In the genomic region with DNA sequence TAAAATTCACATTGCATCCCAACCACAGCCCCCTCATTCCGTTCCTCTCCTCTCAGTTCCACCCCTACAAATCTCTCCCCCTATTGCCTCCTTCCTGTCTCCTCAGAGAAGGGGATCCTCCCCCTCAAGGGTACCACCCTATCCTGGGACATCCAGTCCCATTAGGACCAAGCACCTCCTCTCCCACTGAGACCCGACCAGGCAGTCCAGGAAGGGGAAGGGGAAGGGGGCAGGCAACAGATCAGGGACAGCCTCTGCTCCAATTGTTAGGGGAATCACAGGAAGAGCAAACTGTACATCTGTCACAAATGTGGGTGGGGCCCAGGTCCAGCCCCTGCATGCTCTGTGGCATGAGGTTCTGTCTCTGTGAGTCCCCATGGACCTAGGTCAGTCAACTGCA, we compare ENCODE assay signal across 20 mouse cellular contexts. TPM values are rescaled to one million over a fixed set of nuclear protein-coding genes. Genes with fewer than 3 reads are reported as not detected.
DNase-seq lines count a peak whose midpoint lies in the region; ATAC-seq and TF ChIP-seq lines count a peak whose summit lies in the region.
"Had no signal": no experiment of that assay in that cellular context is flagged by ENCODE, and none has a peak within 500 bp of the region (broad histone marks: within the 10 kb centered on the region; RNA-seq: fewer than 3 reads in every experiment).

No protein-coding gene starts in this region.

- no peak overlapping the region for H3K27ac ChIP-seq in kidney, embryonic 14.5 days (ENCODE audit: low read depth, low read length)
- no peak overlapping the region for H3K27ac ChIP-seq in lung, embryonic 14.5 days (ENCODE audit: low read depth)
- H3K27ac ChIP-seq in lung, postnatal 0 days (ENCODE audit: low read length) = no peak overlapping the region
- H3K27ac ChIP-seq: embryonic facial prominence, embryonic 13.5 days; forebrain, embryonic 13.5 days; heart, adult 2 months; heart, embryonic 15.5 days had no signal

- no peak overlapping the region for H3K4me3 ChIP-seq in kidney, embryonic 14.5 days (ENCODE audit: low read length)
- H3K4me3 ChIP-seq in lung, embryonic 14.5 days (ENCODE audit: low read depth, low read length) = no peak overlapping the region
- H3K4me3 ChIP-seq in lung, postnatal 0 days (ENCODE audit: low read depth, low read length) = no peak overlapping the region
- H3K4me3 ChIP-seq: embryonic facial prominence, embryonic 13.5 days; forebrain, embryonic 13.5 days; heart, adult 2 months; heart, embryonic 15.5 days had no signal

- H3K4me1 ChIP-seq in kidney, embryonic 14.5 days (ENCODE audit: control insufficient read depth, insufficient read depth, low read length) = peaks cover 9% of the 10 kb centered on the region
- peaks cover 10% of the 10 kb centered on the region for H3K4me1 ChIP-seq in lung, embryonic 14.5 days (ENCODE audit: insufficient read depth)
- peaks cover 7% of the 10 kb centered on the region; the same call in 1 of the 2 replicates for H3K4me1 ChIP-seq in lung, postnatal 0 days (ENCODE audit: insufficient read depth, low read depth, low read length)
- H3K4me1 ChIP-seq: embryonic facial prominence, embryonic 13.5 days; forebrain, embryonic 13.5 days; heart, embryonic 15.5 days had no signal

- ATAC-seq in kidney, embryonic 14.5 days (ENCODE audit: low FRiP score, low TSS enrichment) = 0 out of 2 replicates have a peak, but pooled peaks have one; percentile 48
- ATAC-seq in lung, embryonic 14.5 days (ENCODE audit: insufficient read depth) = no peak; the same call in 1 of the 2 replicates
- ATAC-seq in lung, postnatal 0 days = peak; percentile 91
- ATAC-seq: activated CD4-positive, CD25-positive, alpha-beta regulatory T cell, adult 4 months; forebrain, embryonic 13.5 days; forebrain, postnatal 0 days; Patski had no signal

- no peaks in the 10 kb centered on the region for H3K36me3 ChIP-seq in kidney, embryonic 14.5 days (ENCODE audit: control insufficient read depth, insufficient read depth, low read length)
- no peaks in the 10 kb centered on the region for H3K36me3 ChIP-seq in lung, embryonic 14.5 days (ENCODE audit: insufficient read depth)
- H3K36me3 ChIP-seq in lung, postnatal 0 days (ENCODE audit: insufficient read depth, low read length) = no peaks in the 10 kb centered on the region
- H3K36me3 ChIP-seq: embryonic facial prominence, embryonic 13.5 days; heart, embryonic 15.5 days had no signal

- H3K9ac ChIP-seq in kidney, embryonic 14.5 days (ENCODE audit: low read depth, low read length) = no peak overlapping the region
- no peak overlapping the region for H3K9ac ChIP-seq in lung, embryonic 14.5 days
- no peak overlapping the region for H3K9ac ChIP-seq in lung, postnatal 0 days (replicated peaks; ENCODE audit: low read depth)
- H3K9ac ChIP-seq: embryonic facial prominence, embryonic 13.5 days; forebrain, embryonic 13.5 days; forebrain, postnatal 0 days; heart, embryonic 15.5 days had no signal

- DNase-seq in kidney, postnatal 10 days = no peak
- DNase-seq in lung, embryonic 14.5 days = peak; percentile 32
- no peak for DNase-seq in lung, postnatal 14 days
- peak; percentile 53 for DNase-seq in lung, postnatal 0 days (ENCODE audit: low spot score)
- peak; percentile 42 for DNase-seq in lung, postnatal 36 days
- no peak for DNase-seq in urinary bladder, adult 2 months (ENCODE audit: low spot score)
- DNase-seq: cerebellum, adult 18-20 months; cerebellum, adult 9-11 months; cerebellum, postnatal 36 days; forebrain, postnatal 0 days; gastrocnemius, postnatal 14 days; heart, adult 2 months; heart, postnatal 36 days had no signal

- TF ChIP-seq CTCF in lung, embryonic 14.5 days (IDR thresholded peaks at IDR 0.05; ENCODE audit: low read depth) = no peak
- TF ChIP-seq CTCF in lung, postnatal 0 days (IDR thresholded peaks at IDR 0.05) = no peak

- peak; percentile 89 for TF ChIP-seq EP300 in lung, postnatal 0 days (IDR thresholded peaks at IDR 0.05)

- no peaks in the 10 kb centered on the region for H3K27me3 ChIP-seq in kidney, embryonic 14.5 days (ENCODE audit: control insufficient read depth, insufficient read depth, low read length)
- H3K27me3 ChIP-seq in lung, embryonic 14.5 days (ENCODE audit: insufficient read depth, low read length) = no peaks in the 10 kb centered on the region
- H3K27me3 ChIP-seq in lung, postnatal 0 days (replicated peaks; ENCODE audit: insufficient read depth, low read length) = no peaks in the 10 kb centered on the region
- H3K27me3 ChIP-seq: forebrain, embryonic 13.5 days; Patski had no signal

- H3K9me3 ChIP-seq in kidney, embryonic 14.5 days (ENCODE audit: control insufficient read depth, low read length) = no peaks in the 10 kb centered on the region
- no peaks in the 10 kb centered on the region for H3K9me3 ChIP-seq in lung, embryonic 14.5 days (ENCODE audit: low read depth, low read length)
- H3K9me3 ChIP-seq in lung, postnatal 0 days (ENCODE audit: low read length) = no peaks in the 10 kb centered on the region
- H3K9me3 ChIP-seq: embryonic facial prominence, embryonic 13.5 days; forebrain, embryonic 13.5 days; heart, embryonic 15.5 days had no signal

- WGBS in kidney, embryonic 14.5 days = 29% methylated on average over 2 of the region's 2 CpGs
- 39% methylated on average over 2 of the region's 2 CpGs for WGBS in lung, embryonic 14.5 days
- WGBS in lung, postnatal 0 days = 62% methylated on average over 2 of the region's 2 CpGs

- H3K4me2 ChIP-seq in kidney, embryonic 14.5 days (replicated peaks; ENCODE audit: low read depth, low read length) = no peak overlapping the region
- H3K4me2 ChIP-seq in lung, embryonic 14.5 days = no peak overlapping the region
- no peak overlapping the region for H3K4me2 ChIP-seq in lung, postnatal 0 days (replicated peaks; ENCODE audit: low read depth, low read length)
- H3K4me2 ChIP-seq: embryonic facial prominence, embryonic 13.5 days; forebrain, embryonic 13.5 days; heart, embryonic 11.5 days; heart, embryonic 15.5 days had no signal

RNA-seq across cellular contexts. Expression of a gene that starts 37.6 kb away (rescaled TPM):
- 13.8 and 15.2 TPM in 2 replicates for polyA plus RNA-seq in kidney, embryonic 14.5 days (2014; fragmentation: Nextera tagmentation; extraction: Ambion mirVana)
- 0.96 and 1.1 TPM in 2 replicates for polyA plus RNA-seq in lung, embryonic 14.5 days (2014; fragmentation: Nextera tagmentation; extraction: Ambion mirVana)
- 0.73 and 1.0 TPM in 2 replicates for polyA plus RNA-seq in lung, postnatal 0 days (2015; fragmentation: Nextera tagmentation; extraction: Ambion mirVana)
- 2.7 and 3.3 TPM in 2 replicates for polyA plus RNA-seq in urinary bladder, adult 2 months (2012; rRNA removed)

Comparison
In these comparisons a context has a peak if more than half of its experiments do, and no peak if none do; other contexts are left out.
1. DNase-seq: peak in lung, embryonic 14.5 days (single experiment), lung, postnatal 0 days (single experiment) and lung, postnatal 36 days (single experiment); none in kidney, postnatal 10 days (single experiment), lung, postnatal 14 days (single experiment) and urinary bladder, adult 2 months (single experiment).